Mouse (Mus musculus): Measurements from ENCODE around the gene Chfr.

DNA sequence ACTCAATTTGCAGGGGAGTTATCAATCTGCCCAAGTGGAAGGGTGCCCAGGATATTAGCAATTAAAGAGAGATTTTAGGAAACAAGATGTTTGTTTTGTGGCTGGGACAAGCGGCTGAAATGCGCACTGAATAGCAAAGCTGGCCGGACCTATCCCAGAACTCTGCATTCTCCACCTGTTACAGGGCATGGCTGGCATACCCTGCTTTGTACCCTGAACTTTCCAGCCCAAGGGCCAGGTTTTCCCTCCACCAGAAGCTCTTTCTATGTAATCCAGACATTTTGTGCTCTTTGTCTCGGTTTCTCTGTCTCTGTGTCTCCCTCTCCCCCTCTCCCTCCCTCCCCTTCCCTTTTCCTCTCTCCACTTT lies 40.8 kb upstream of the Chfr start:
- no peak for TF ChIP-seq POLR2A (IDR thresholded peaks at IDR 0.05; ENCODE audit: insufficient read depth, low read depth, low read length)
- TF ChIP-seq CTCF (IDR thresholded peaks at IDR 0.05), result no peak

Data from heart, adult 2 months (tissue).